Mouse (Mus musculus) cortical plate, adult 2 months (tissue): ENCODE measurements at regions not wholly inside any gene's neighbourhood (a gene's known extent, or its start where the extent isn't known, plus 50 kb on each side); places are given as distances from the start of the nearest gene placed in this dataset.

Source experiments
- CTCF ChIP-seq: fragments of 200-500 bp; IDR thresholded peaks from 2 replicates; pipeline ENCODE4 v1.5.1; 2011; ENCODE audit warnings: mild to moderate bottlenecking, control low read depth, low read length; ENCODE audit not compliant: insufficient read depth; ENCODE audit errors: extremely low read depth
- POLR2A ChIP-seq: fragments of 200-500 bp; IDR thresholded peaks from 2 replicates; pipeline ENCODE4 v1.6.1; 2011; ENCODE audit warnings: mild to moderate bottlenecking, low read length, control low read depth; ENCODE audit not compliant: insufficient read depth; ENCODE audit errors: extremely low read depth

DNA sequence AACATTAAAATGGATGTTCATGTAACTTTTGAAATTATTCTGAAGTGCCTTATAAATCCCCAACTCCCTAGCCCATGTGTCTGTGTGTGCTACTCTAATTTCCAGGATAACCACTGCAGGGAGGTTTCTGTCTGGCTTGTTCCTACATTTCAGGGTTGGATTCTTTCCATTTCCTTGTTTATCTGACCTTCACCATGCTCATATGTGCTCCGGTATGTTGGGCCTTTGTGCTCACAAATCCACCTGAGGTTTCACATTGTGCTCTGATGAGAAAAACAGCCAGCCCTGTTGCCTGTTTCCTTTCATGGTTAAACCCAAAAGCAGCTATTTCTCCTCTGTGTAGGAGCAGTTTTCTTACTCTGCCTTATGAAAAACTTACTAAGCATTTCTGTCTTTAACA, 684.9 kb upstream of the Kirrel3 start:
- no peak for TF ChIP-seq POLR2A
- TF ChIP-seq CTCF: no peak
